Mouse (Mus musculus): ENCODE results near the gene Gpr137. TPM values are rescaled to one million over a fixed set of nuclear protein-coding genes. Genes with fewer than 3 reads are reported as not detected.

Gene Gpr137
- polyA plus RNA-seq, 1 experiment from 2014 or later = 33.1 TPM

GRCm38 (mm10) chr19:6925307-6925573 lies 17.0 kb downstream of the Gpr137 start, which contains the start of gene Catsperz:
Gene Catsperz, minus strand, starts transcription at chr19:6925380.
- peak; percentile 61 for DNase-seq (ENCODE audit: low spot score)
- H3K36me3 ChIP-seq (ENCODE audit: insufficient read depth, low read length) = no peaks in the 10 kb centered on the region
- H3K9ac ChIP-seq (ENCODE audit: low read depth, low read length) = no peak within 1 kb of the TSS

GRCm38 (mm10) chr19:6924461-6925306 lies 17.6 kb downstream of the Gpr137 start:
- no peak for ATAC-seq (replicated peaks; ENCODE audit: low FRiP score, low read depth)
- WGBS = 3% methylated on average over 39 of the region's 39 CpGs
- H3K4me1 ChIP-seq (replicated peaks; ENCODE audit: insufficient read depth, low read length) = peaks cover 9% of the 10 kb centered on the region
- no peak overlapping the region for H3K9ac ChIP-seq (ENCODE audit: low read depth, low read length)
- H3K27me3 ChIP-seq (ENCODE audit: insufficient read depth, low read length) = peaks cover 30% of the 10 kb centered on the region
- H3K9me3 ChIP-seq (replicated peaks; ENCODE audit: low read length) = no peaks in the 10 kb centered on the region
- peak; percentile 77 for TF ChIP-seq CTCF (IDR thresholded peaks at IDR 0.05; ENCODE audit: low read depth)
- peak; percentile 87 for DNase-seq (ENCODE audit: low spot score)
- peak overlapping the region; percentile 44 for H3K4me2 ChIP-seq (ENCODE audit: low read length)
- H3K27ac ChIP-seq = no peak overlapping the region
- H3K36me3 ChIP-seq (ENCODE audit: insufficient read depth, low read length) = no peaks in the 10 kb centered on the region
- H3K4me3 ChIP-seq (replicated peaks; ENCODE audit: low read depth, low read length) = peak overlapping the region; percentile 1

More at GRCm38 (mm10) chr19:6925307-6925573, 17.0 kb downstream of the Gpr137 start, which contains the start of gene Catsperz:
- no peak within 1 kb of the TSS for H3K27ac ChIP-seq
- WGBS = 3% methylated on average over 9 of the region's 9 CpGs
- no peak for TF ChIP-seq CTCF (IDR thresholded peaks at IDR 0.05; ENCODE audit: low read depth)
- H3K9me3 ChIP-seq (replicated peaks; ENCODE audit: low read length) = no peaks in the 10 kb centered on the region
- H3K27me3 ChIP-seq (ENCODE audit: insufficient read depth, low read length) = peaks cover 30% of the 10 kb centered on the region
- peak within 1 kb of the TSS; percentile 44 for H3K4me2 ChIP-seq (ENCODE audit: low read length)
- H3K4me3 ChIP-seq (replicated peaks; ENCODE audit: low read depth, low read length) = peak within 1 kb of the TSS; percentile 1
- peaks cover 9% of the 10 kb centered on the region for H3K4me1 ChIP-seq (replicated peaks; ENCODE audit: insufficient read depth, low read length)
- ATAC-seq (replicated peaks; ENCODE audit: low FRiP score, low read depth) = no peak

- Histone ChIP-seq H3K4me1 (replicated peaks; ENCODE audit: insufficient read depth, low read length) (peaks cover 9% of the 10 kb centered on the region), H3K27ac (0 out of 2 replicates have a peak overlapping the region, but pooled peaks have one; percentile 62), H3K9ac (ENCODE audit: low read depth, low read length) (0 out of 2 replicates have a peak overlapping the region, but pooled peaks have one; percentile 52), H3K36me3 (ENCODE audit: insufficient read depth, low read length) (no peaks in the 10 kb centered on the region), H3K27me3 (ENCODE audit: insufficient read depth, low read length) (peaks cover 27% of the 10 kb centered on the region), H3K4me3 (replicated peaks; ENCODE audit: low read depth, low read length) (no peak overlapping the region), H3K4me2 (ENCODE audit: low read length) (no peak overlapping the region; the same call in 1 of the 2 replicates), H3K9me3 (replicated peaks; ENCODE audit: low read length) (no peaks in the 10 kb centered on the region)
- WGBS = 62% methylated on average over 6 of the region's 6 CpGs
- no peak for TF ChIP-seq CTCF (IDR thresholded peaks at IDR 0.05; ENCODE audit: low read depth)
- DNase-seq (ENCODE audit: low spot score) (no peak), ATAC-seq (replicated peaks; ENCODE audit: low FRiP score, low read depth) (no peak)
Measured at GRCm38 (mm10) chr19:6922901-6923735, 19.2 kb downstream of the Gpr137 start.

DNA sequence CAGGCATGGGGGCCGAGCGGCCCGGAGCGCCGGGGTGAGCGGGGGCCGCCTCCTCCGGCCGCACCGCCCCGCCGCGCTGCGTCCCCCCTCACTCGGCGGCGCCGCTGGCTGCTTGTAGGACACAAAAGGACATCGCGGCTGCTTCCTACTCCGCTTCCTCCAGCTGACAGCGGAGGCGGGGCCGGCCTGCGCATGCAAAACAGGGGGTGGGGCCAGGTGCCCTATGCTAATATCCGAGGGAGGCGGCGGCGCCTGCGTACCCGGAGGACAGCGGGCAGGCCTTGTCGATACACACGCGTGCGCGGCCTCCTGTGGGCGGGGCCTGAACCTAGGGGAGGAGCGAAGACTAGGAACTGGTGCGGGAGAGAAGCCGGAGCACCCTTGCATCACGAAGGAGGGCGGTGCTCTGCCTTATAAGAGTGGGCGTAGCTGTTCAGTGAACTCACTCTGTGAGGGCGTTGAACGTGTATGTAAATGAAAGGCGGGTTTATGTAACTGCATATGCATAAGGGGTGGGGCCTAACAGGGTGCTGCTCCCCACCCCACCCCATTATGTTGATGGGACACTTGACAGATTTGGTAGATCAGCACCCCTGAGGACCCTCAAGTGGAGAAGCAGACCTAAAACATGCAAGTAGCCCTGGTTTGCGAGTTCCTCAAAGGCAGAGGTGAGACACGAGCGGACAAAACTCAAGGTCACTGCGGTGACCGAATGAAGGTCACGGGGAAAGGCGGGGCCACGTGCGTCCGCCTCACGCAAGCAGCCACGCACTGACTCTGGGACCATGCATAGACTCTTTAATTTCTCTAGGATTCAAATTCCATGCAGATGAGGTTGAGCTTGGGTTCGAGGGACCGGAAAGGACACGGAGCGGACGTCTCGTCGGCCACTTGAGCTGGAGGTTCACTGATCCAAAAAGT lies 20.4 kb downstream of the Gpr137 start, which contains the start of gene Esrra:
Gene Esrra, minus strand, starts transcription at position 167 of the 921 bp plus-strand sequence.
- under 1% methylated on average over 59 of the region's 66 CpGs for WGBS
- no peaks in the 10 kb centered on the region for H3K9me3 ChIP-seq (replicated peaks; ENCODE audit: low read length)
- H3K4me1 ChIP-seq (replicated peaks; ENCODE audit: insufficient read depth, low read length) = peaks cover 9% of the 10 kb centered on the region
- peaks cover 20% of the 10 kb centered on the region for H3K27me3 ChIP-seq (ENCODE audit: insufficient read depth, low read length)
- TF ChIP-seq CTCF (IDR thresholded peaks at IDR 0.05; ENCODE audit: low read depth) = no peak
- DNase-seq (ENCODE audit: low spot score) = peak; percentile 100
- peak within 1 kb of the TSS; percentile 97 for H3K4me2 ChIP-seq (ENCODE audit: low read length)
- no peaks in the 10 kb centered on the region for H3K36me3 ChIP-seq (ENCODE audit: insufficient read depth, low read length)
- H3K4me3 ChIP-seq (replicated peaks; ENCODE audit: low read depth, low read length) = peak within 1 kb of the TSS; percentile 77
- ATAC-seq (replicated peaks; ENCODE audit: low FRiP score, low read depth) = peak; percentile 90
- peak within 1 kb of the TSS; percentile 92 for H3K27ac ChIP-seq
- H3K9ac ChIP-seq (ENCODE audit: low read depth, low read length) = peak within 1 kb of the TSS; percentile 85

GRCm38 (mm10) chr19:6920741-6921636 lies 21.3 kb downstream of the Gpr137 start:
- Histone ChIP-seq H3K36me3 (ENCODE audit: insufficient read depth, low read length) (no peaks in the 10 kb centered on the region), H3K4me1 (replicated peaks; ENCODE audit: insufficient read depth, low read length) (peaks cover 9% of the 10 kb centered on the region), H3K9ac (ENCODE audit: low read depth, low read length) (peak overlapping the region; percentile 85), H3K4me2 (ENCODE audit: low read length) (peak overlapping the region; percentile 97), H3K27me3 (ENCODE audit: insufficient read depth, low read length) (peaks cover 12% of the 10 kb centered on the region), H3K27ac (peak overlapping the region; percentile 92), H3K9me3 (replicated peaks; ENCODE audit: low read length) (no peaks in the 10 kb centered on the region), H3K4me3 (replicated peaks; ENCODE audit: low read depth, low read length) (peak overlapping the region; percentile 77)
- peak; percentile 0; the same call in 1 of the 2 replicates for ATAC-seq (replicated peaks; ENCODE audit: low FRiP score, low read depth)
- DNase-seq (ENCODE audit: low spot score) = no peak
- 1% methylated on average over 44 of the region's 48 CpGs for WGBS
- TF ChIP-seq CTCF (IDR thresholded peaks at IDR 0.05; ENCODE audit: low read depth) = peak; percentile 34; the same call in 1 of the 2 replicates

Measured in kidney, postnatal 0 days (tissue).